Mouse (Mus musculus) cortical plate, adult 2 months (tissue): Measurements from ENCODE around the gene A630095N17Rik. TPM values are rescaled to one million over a fixed set of nuclear protein-coding genes. Genes with fewer than 3 reads are reported as not detected.
A peak's percentile ranks its signal among the peaks of the same experiment; 100 is the strongest.
"Not testable (repeated sequence)": the region's sequence is repeated elsewhere in the genome, so short reads cannot be mapped to it uniquely, and the experiment has no call there.

Experiments
- H3K27ac ChIP-seq: fragments of 200-500 bp; 2 replicates; pipeline ENCODE4 v1.5.1; 2012; ENCODE audit warnings: low read length, control low read depth, inconsistent platforms; ENCODE audit not compliant: insufficient read depth
- H3K4me1 ChIP-seq: fragments of 200-500 bp; 2 replicates; pipeline ENCODE4 v1.6.1; 2011; ENCODE audit warnings: low read length; ENCODE audit not compliant: control insufficient read depth, insufficient read depth
- H3K4me3 ChIP-seq: fragments of 200-500 bp; 2 replicates; pipeline ENCODE4 v1.5.1; 2011; ENCODE audit warnings: mild to moderate bottlenecking, low read length, control low read depth; ENCODE audit not compliant: insufficient read depth
- CTCF ChIP-seq: fragments of 200-500 bp; IDR thresholded peaks from 2 replicates; pipeline ENCODE4 v1.5.1; 2011; ENCODE audit warnings: mild to moderate bottlenecking, control low read depth, low read length; ENCODE audit not compliant: insufficient read depth; ENCODE audit errors: extremely low read depth
- POLR2A ChIP-seq: fragments of 200-500 bp; IDR thresholded peaks from 2 replicates; pipeline ENCODE4 v1.6.1; 2011; ENCODE audit warnings: mild to moderate bottlenecking, low read length, control low read depth; ENCODE audit not compliant: insufficient read depth; ENCODE audit errors: extremely low read depth
- polyA plus RNA-seq: library from polyadenylated mRNA; depleted of rRNA; stranded (reverse); fragments of >200 nt; gene quantifications from 2 replicates; pipeline ENCODE4 v1.2.3, GENCODE M21; 2012

The A630095N17Rik gene
- polyA plus RNA-seq, 1 experiment, result not detected

DNA sequence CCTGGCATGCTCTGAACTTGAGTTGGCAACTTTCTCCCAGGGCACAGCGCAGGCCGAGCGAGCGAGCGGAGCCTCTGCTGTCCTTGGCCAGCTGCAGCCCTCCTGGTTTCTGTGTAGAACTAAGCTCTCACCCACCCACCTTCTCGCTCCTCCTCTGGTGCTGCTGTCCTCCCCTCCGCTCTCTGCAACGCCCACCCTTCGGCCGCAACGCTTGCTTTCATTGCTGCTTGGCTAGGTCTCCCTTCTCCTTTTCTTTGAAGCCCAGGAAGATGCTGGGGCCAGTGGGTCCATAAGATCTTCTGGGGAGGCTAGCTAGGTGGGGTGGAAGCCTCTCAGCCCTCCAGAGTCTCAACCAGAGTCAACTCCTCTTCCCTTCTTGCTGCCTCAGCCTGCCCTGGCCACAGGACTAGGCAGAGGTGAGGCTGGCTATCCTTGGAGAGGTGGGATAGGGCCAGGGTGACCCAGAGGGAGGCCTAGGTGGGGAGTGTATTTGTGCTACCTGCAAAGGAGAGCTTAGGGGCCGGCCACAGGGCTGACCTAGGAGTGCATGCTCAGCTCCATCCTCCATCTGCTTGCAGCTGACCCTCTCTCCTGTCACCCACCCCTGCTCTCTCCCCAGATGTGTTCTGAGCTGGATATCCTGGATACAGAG lies 12.4 kb upstream of the A630095N17Rik start:
- Histone ChIP-seq H3K27ac (peak overlapping the region; percentile 32; the same call in 1 of the 2 replicates), H3K4me3 (no peak overlapping the region), H3K4me1 (peaks cover 2% of the 10 kb centered on the region)
- TF ChIP-seq CTCF (no peak), POLR2A (no peak)

DNA sequence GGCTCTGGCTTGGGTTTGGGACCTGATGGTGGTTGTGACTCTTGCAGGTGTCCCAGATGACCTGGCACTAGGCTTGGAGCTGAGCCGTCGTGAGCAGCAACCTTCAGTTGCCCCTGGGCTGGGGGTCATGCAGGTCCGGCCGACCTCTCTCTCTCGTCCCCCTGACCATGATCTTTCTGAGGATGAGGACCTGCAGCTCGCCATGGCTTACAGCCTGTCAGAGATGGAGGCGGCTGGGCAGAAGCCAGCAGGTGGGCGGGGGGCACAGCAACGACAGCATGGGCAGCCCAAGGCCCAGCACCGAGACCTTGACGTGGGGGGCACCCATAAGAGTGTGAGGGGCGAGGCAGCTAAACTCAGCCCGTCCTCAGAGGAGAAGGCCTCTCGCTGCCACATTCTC lies 11.5 kb upstream of the A630095N17Rik start:
- Histone ChIP-seq H3K4me1 (peaks cover 2% of the 10 kb centered on the region), H3K27ac (no peak overlapping the region), H3K4me3 (no peak overlapping the region)
- no peak for TF ChIP-seq CTCF
- TF ChIP-seq POLR2A, result no peak

DNA sequence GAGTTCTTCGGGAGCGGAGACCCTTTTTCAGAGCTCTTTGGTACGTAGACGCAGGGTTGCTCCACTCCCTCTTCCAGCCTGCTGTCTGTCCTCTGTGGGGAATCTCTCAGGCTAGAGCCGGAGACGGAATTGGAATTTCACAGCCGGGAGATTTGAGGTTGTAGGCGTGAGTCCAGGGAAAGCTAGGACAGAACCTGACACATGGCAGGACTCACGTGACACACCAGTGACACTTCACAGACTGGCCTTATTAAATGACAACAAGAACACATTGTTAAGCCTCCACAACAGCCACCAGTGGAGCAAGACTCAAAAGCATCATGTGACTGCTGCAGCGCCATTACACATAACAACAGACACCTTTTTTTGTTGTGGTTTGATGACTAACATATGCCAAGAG lies 7.7 kb upstream of the A630095N17Rik start:
- TF ChIP-seq CTCF (no peak), POLR2A (no peak)
- H3K27ac ChIP-seq, result peak overlapping the region; percentile 91
- H3K4me1 ChIP-seq, result peaks cover 1% of the 10 kb centered on the region; the same call in 1 of the 2 replicates
- no peak overlapping the region; the same call in 1 of the 2 replicates for H3K4me3 ChIP-seq

DNA sequence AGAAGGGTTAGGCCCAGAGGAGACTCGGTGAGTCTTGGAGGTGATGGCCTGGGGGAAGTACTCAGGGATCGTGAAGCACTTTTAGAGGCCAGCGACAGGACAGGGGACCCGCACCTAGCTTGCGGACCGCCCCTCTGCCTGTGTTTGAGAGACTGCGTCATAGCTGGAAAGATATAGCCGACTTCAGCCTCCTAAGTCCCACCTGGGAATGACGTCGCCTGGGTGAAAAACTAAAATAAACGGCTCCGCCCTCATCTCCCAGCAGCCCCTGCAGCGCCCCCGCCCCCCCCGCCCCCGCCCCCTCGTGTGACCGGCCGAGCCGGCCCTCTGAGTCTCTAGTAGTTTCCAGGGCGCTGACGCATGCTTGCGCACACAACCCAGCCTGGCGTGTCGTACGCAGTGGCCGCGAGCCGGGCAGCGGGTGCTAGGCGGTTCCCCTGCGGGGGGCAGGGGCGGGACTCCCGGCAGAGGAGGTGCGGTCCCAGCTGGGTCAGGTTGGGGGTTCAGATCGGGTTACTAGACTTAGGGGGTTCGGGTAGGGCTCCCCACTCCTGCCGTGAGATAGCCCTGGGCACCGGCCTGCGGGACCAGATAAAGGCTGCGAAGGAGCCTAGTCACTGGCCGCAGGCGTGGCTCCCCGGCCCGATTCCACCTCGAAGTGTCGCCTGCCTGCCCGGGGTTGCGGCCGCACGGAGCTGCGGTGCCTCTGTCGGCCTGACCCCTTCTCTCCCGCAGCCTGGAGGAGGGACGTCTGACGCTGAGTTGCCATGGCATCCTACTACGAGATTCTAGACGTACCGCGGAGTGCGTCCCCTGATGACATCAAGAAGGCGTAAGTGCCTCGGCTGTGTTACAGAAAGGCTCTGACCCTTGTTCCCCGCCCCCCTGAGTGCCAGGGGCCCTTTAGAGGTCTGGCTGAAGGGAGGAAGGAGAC lies 4.5 kb upstream of the A630095N17Rik start, which contains the start of gene Dnajb2:
TSS of gene Dnajb2 (plus strand) at position 290 of the 934 bp plus-strand sequence.
- TF ChIP-seq CTCF (no peak), POLR2A (peak; percentile 88)
- peaks cover 1% of the 10 kb centered on the region; the same call in 1 of the 2 replicates for H3K4me1 ChIP-seq

DNA sequence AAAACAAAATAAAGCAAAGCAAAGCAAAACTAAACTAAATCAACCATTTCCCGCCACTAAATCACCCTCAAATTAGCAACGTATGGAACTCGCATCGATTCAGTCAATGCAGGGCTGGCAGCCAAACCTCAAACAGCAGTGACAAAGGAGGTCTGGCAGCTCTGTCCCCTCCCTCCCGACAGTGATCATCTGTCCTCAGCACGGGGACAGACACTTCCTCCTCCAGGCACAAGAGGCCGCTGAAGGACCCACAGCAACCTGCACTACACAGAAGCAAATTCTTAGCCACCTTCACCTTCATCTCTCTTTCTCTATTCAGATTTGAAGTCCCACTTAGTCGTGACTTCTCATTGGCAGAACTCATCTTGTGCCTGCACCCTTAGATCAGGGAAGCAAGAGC lies 2.7 kb upstream of the A630095N17Rik start:
- H3K4me3 ChIP-seq, result no peak overlapping the region
- TF ChIP-seq POLR2A, result 0 out of 2 replicates have a peak, but pooled peaks have one; percentile 22
- peak; percentile 69 for TF ChIP-seq CTCF
- H3K4me1 ChIP-seq, result peaks cover 1% of the 10 kb centered on the region; the same call in 1 of the 2 replicates
- no peak overlapping the region for H3K27ac ChIP-seq

More for the DNA sequence above, 4.5 kb upstream of the A630095N17Rik start, which contains the start of gene Dnajb2:
- peak within 1 kb of the TSS; percentile 99 for H3K27ac ChIP-seq
- peak within 1 kb of the TSS; percentile 59 for H3K4me3 ChIP-seq

DNA sequence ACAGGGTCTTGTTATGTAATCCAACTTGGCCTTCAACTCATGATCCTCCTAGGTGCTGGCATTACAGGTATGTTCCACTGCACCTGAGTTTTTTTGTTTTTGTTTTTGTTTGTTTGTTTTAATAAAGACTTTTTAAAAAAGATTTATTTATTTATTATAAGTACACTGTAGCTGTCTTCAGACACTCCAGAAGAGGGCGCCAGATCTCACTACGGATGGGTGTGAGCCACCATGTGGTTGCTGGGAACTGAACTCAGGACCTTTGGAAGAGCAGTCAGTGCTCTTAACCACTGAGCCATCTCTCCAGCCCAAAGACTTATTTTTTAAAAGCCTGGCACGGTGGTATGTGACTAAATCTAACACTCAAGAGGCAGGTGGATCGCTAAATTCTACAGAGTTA lies 587 bp upstream of the A630095N17Rik start:
- H3K4me1 ChIP-seq, H3K27ac ChIP-seq, H3K4me3 ChIP-seq: not testable (repeated sequence)

DNA sequence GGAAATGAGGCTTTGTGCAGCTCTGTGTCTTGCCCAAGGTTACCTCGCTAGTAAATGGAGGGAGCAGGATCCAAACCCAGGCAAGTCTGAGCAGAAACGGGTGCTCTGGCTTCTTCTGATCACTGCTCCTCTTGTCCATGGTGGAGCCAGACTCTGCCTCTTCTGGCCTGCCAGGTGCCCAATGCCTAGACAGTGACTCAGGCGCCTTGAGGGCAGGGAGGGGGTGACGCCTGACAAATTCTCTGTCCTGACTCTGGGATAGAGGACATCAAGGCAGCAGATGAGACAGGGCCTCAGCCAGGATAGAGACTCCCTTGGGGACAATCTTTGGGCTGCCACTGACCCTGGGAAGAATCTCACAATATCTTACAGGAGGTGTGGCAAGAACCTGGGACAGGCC lies 678 bp downstream of the A630095N17Rik start:
- peaks cover 1% of the 10 kb centered on the region; the same call in 1 of the 2 replicates for H3K4me1 ChIP-seq
- H3K27ac ChIP-seq, result no peak overlapping the region
- TF ChIP-seq POLR2A (no peak), CTCF (no peak)
- no peak overlapping the region for H3K4me3 ChIP-seq

DNA sequence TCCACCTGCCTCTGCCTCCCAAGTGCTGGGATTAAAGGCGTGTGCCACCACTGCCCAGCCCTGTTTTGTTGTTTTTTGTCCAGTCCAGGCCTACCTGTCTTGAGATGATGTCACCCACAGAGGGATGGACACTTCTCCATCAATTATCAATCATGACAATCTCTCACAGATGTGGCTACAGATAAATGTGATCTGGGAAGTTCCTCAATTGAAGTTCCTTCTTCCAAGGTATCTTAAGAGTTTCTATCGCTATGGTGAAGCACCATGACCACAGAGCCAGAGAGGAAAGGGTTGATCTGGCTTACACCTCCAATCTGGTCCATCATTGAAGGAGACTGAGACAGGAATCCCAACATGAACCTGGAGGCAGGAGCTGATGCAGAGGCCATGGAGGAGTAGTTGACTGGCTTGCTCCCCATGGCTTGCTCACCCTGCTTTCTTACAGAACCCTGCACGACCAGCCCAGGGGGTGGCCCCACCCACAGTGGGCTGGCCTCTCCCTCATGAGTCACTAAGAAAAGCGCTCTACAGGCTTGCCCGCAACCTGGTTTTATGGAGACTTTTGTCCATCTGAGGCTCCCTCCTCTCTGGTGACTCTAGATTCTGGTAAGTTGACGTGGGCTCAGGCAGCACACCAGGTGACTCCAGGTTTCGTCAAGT lies 1.4 kb downstream of the A630095N17Rik start:
- Histone ChIP-seq H3K4me3 (no peak overlapping the region), H3K4me1 (no peaks in the 10 kb centered on the region; the same call in 1 of the 2 replicates), H3K27ac (no peak overlapping the region)
- no peak for TF ChIP-seq POLR2A
- TF ChIP-seq CTCF, result no peak

DNA sequence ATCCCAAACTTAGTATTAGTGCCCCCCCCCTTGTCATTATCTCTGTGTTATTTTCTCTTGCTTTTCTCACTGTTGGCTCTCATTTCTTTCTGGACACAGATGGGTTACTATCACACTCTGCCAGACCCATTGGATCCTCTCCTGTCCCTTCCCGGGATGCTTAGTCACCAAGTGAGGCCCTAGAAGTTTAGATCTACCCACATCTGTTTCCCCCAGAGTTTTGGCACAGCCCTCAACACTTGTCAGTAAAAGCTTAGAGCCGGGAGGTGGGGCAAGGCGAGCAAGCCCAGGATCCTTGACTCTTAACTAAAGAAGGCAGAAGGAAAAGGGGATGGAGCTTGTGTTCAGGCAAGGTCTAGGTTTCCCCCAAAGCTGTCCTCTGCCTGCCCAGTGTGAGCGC lies 2.7 kb downstream of the A630095N17Rik start:
- H3K27ac ChIP-seq, result no peak overlapping the region
- no peak overlapping the region for H3K4me3 ChIP-seq
- H3K4me1 ChIP-seq, result no peaks in the 10 kb centered on the region
- TF ChIP-seq POLR2A (no peak), CTCF (no peak)
